Mouse (Mus musculus): ENCODE measurements at regions not wholly inside any gene's neighbourhood (a gene's known extent, or its start where the extent isn't known, plus 50 kb on each side); places are given as distances from the start of the nearest gene placed in this dataset.

GRCm38 (mm10) chr10:118558848-118559247, 118.0 kb downstream of the Ifng start:
- Histone ChIP-seq H3K36me3 (ENCODE audit: control insufficient read depth, insufficient read depth, low read length) (no peaks in the 10 kb centered on the region), H3K27ac (ENCODE audit: insufficient read depth, low read depth, low read length) (no peak overlapping the region), H3K4me3 (ENCODE audit: insufficient read depth, low read depth, low read length) (no peak overlapping the region), H3K4me1 (ENCODE audit: control insufficient read depth, insufficient read depth, low read length) (no peaks in the 10 kb centered on the region), H3K27me3 (replicated peaks; ENCODE audit: control insufficient read depth, insufficient read depth, low read length) (no peaks in the 10 kb centered on the region)
- no peak for DNase-seq
- 36% methylated on average over 6 of the region's 6 CpGs for WGBS
- TF ChIP-seq POLR2A (IDR thresholded peaks at IDR 0.05; ENCODE audit: low read depth, low read length) (no peak), CTCF (conservative IDR thresholded peaks at IDR 0.05; ENCODE audit: insufficient read depth, insufficient read length, low read depth, low read length) (no peak)

GRCm38 (mm10) chr10:118564041-118564440, 123.2 kb downstream of the Ifng start:
- no peak for DNase-seq
- no peaks in the 10 kb centered on the region for H3K36me3 ChIP-seq (ENCODE audit: control insufficient read depth, insufficient read depth, low read length)
- TF ChIP-seq CTCF (conservative IDR thresholded peaks at IDR 0.05; ENCODE audit: insufficient read depth, insufficient read length, low read depth, low read length) (no peak), POLR2A (IDR thresholded peaks at IDR 0.05; ENCODE audit: low read depth, low read length) (no peak)
- H3K4me3 ChIP-seq (ENCODE audit: insufficient read depth, low read depth, low read length), result no peak overlapping the region
- 71% methylated on average over 8 of the region's 8 CpGs for WGBS
- H3K27ac ChIP-seq (ENCODE audit: insufficient read depth, low read depth, low read length), result no peak overlapping the region
- no peaks in the 10 kb centered on the region for H3K27me3 ChIP-seq (replicated peaks; ENCODE audit: control insufficient read depth, insufficient read depth, low read length)
- no peaks in the 10 kb centered on the region for H3K4me1 ChIP-seq (ENCODE audit: control insufficient read depth, insufficient read depth, low read length)

- 71% methylated on average over 16 of the region's 16 CpGs for WGBS
- Histone ChIP-seq H3K4me1 (ENCODE audit: control insufficient read depth, insufficient read depth, low read length) (no peaks in the 10 kb centered on the region), H3K36me3 (ENCODE audit: control insufficient read depth, insufficient read depth, low read length) (no peaks in the 10 kb centered on the region), H3K4me3 (ENCODE audit: insufficient read depth, low read depth, low read length) (no peak overlapping the region), H3K27ac (ENCODE audit: insufficient read depth, low read depth, low read length) (no peak overlapping the region), H3K27me3 (replicated peaks; ENCODE audit: control insufficient read depth, insufficient read depth, low read length) (no peaks in the 10 kb centered on the region)
- TF ChIP-seq CTCF (conservative IDR thresholded peaks at IDR 0.05; ENCODE audit: insufficient read depth, insufficient read length, low read depth, low read length) (no peak), POLR2A (IDR thresholded peaks at IDR 0.05; ENCODE audit: low read depth, low read length) (no peak)
- DNase-seq, result no peak
These were observed 123.9 kb downstream of the Ifng start for GRCm38 (mm10) chr10:118564528-118565268.

- no peak for DNase-seq
- TF ChIP-seq CTCF (conservative IDR thresholded peaks at IDR 0.05; ENCODE audit: insufficient read depth, insufficient read length, low read depth, low read length) (no peak), POLR2A (IDR thresholded peaks at IDR 0.05; ENCODE audit: low read depth, low read length) (no peak)
- WGBS, result 93% methylated on average over 10 of the region's 10 CpGs
- no peak overlapping the region for H3K4me3 ChIP-seq (ENCODE audit: insufficient read depth, low read depth, low read length)
- no peak overlapping the region for H3K27ac ChIP-seq (ENCODE audit: insufficient read depth, low read depth, low read length)
- no peaks in the 10 kb centered on the region for H3K4me1 ChIP-seq (ENCODE audit: control insufficient read depth, insufficient read depth, low read length)
- no peaks in the 10 kb centered on the region for H3K36me3 ChIP-seq (ENCODE audit: control insufficient read depth, insufficient read depth, low read length)
- H3K27me3 ChIP-seq (replicated peaks; ENCODE audit: control insufficient read depth, insufficient read depth, low read length), result no peaks in the 10 kb centered on the region
These were observed 127.8 kb downstream of the Ifng start for GRCm38 (mm10) chr10:118568617-118569016.

- H3K4me1 ChIP-seq (ENCODE audit: control insufficient read depth, insufficient read depth, low read length), result no peaks in the 10 kb centered on the region
- H3K4me3 ChIP-seq (ENCODE audit: insufficient read depth, low read depth, low read length), result no peak overlapping the region
- no peaks in the 10 kb centered on the region for H3K27me3 ChIP-seq (replicated peaks; ENCODE audit: control insufficient read depth, insufficient read depth, low read length)
- no peak for DNase-seq
- H3K36me3 ChIP-seq (ENCODE audit: control insufficient read depth, insufficient read depth, low read length), result no peaks in the 10 kb centered on the region
- H3K27ac ChIP-seq (ENCODE audit: insufficient read depth, low read depth, low read length), result no peak overlapping the region
- WGBS, result 47% methylated on average over 8 of the region's 8 CpGs
- TF ChIP-seq CTCF (conservative IDR thresholded peaks at IDR 0.05; ENCODE audit: insufficient read depth, insufficient read length, low read depth, low read length), result no peak
- TF ChIP-seq POLR2A (IDR thresholded peaks at IDR 0.05; ENCODE audit: low read depth, low read length), result no peak
These were observed 128.6 kb downstream of the Ifng start for GRCm38 (mm10) chr10:118569424-118569823.

GRCm38 (mm10) chr10:118573247-118573646, 132.4 kb downstream of the Ifng start:
- no peak for TF ChIP-seq POLR2A (IDR thresholded peaks at IDR 0.05; ENCODE audit: low read depth, low read length)
- TF ChIP-seq CTCF (conservative IDR thresholded peaks at IDR 0.05; ENCODE audit: insufficient read depth, insufficient read length, low read depth, low read length), result no peak
- WGBS, result 52% methylated on average over 3 of the region's 3 CpGs
- no peak for DNase-seq
- Histone ChIP-seq H3K27ac (ENCODE audit: insufficient read depth, low read depth, low read length) (no peak overlapping the region), H3K4me1 (ENCODE audit: control insufficient read depth, insufficient read depth, low read length) (no peaks in the 10 kb centered on the region), H3K27me3 (replicated peaks; ENCODE audit: control insufficient read depth, insufficient read depth, low read length) (no peaks in the 10 kb centered on the region), H3K4me3 (ENCODE audit: insufficient read depth, low read depth, low read length) (no peak overlapping the region), H3K36me3 (ENCODE audit: control insufficient read depth, insufficient read depth, low read length) (no peaks in the 10 kb centered on the region)

- no peak for TF ChIP-seq POLR2A (IDR thresholded peaks at IDR 0.05; ENCODE audit: low read depth, low read length)
- no peak for TF ChIP-seq CTCF (conservative IDR thresholded peaks at IDR 0.05; ENCODE audit: insufficient read depth, insufficient read length, low read depth, low read length)
- no peak overlapping the region for H3K4me3 ChIP-seq (ENCODE audit: insufficient read depth, low read depth, low read length)
- no peak for DNase-seq
- H3K36me3 ChIP-seq (ENCODE audit: control insufficient read depth, insufficient read depth, low read length), result no peaks in the 10 kb centered on the region
- H3K4me1 ChIP-seq (ENCODE audit: control insufficient read depth, insufficient read depth, low read length), result no peaks in the 10 kb centered on the region
- H3K27ac ChIP-seq (ENCODE audit: insufficient read depth, low read depth, low read length), result no peak overlapping the region
- H3K27me3 ChIP-seq (replicated peaks; ENCODE audit: control insufficient read depth, insufficient read depth, low read length), result no peaks in the 10 kb centered on the region
- WGBS, result 36% methylated on average over 7 of the region's 7 CpGs
These were observed 134.7 kb downstream of the Ifng start for GRCm38 (mm10) chr10:118575570-118575969.
